Mouse (Mus musculus) megakaryocyte, embryonic 14.5 days (primary cell): Measurements from ENCODE around the gene Nfe2l3. TPM values are rescaled to one million over a fixed set of nuclear protein-coding genes. Genes with fewer than 3 reads are reported as not detected.

Source experiments
- H3K27me3 ChIP-seq: replicated peaks from 2 replicates; pipeline ENCODE3; 2012; ENCODE audit warnings: inconsistent platforms
- H3K36me3 ChIP-seq: replicated peaks from 2 replicates; pipeline ENCODE3; 2012; ENCODE audit warnings: low read length, inconsistent platforms, mixed read lengths
- H3K4me1 ChIP-seq: 2 replicates; pipeline ENCODE4 v1.6.1; 2012; ENCODE audit warnings: inconsistent platforms
- H3K4me3 ChIP-seq: replicated peaks from 2 replicates; pipeline ENCODE3; 2012; ENCODE audit warnings: moderate library complexity, mild to moderate bottlenecking, inconsistent platforms
- H3K9me3 ChIP-seq: 2 replicates; pipeline ENCODE4 v1.6.1; 2012; ENCODE audit warnings: inconsistent platforms
- FLI1 ChIP-seq: IDR thresholded peaks from 2 replicates; pipeline ENCODE4 v1.6.1; 2012; ENCODE audit warnings: low read length, inconsistent platforms, mixed read lengths
- GATA1 ChIP-seq: IDR thresholded peaks from 3 replicates; pipeline ENCODE4 v1.6.1; 2012; ENCODE audit warnings: mixed read lengths, low read length, inconsistent platforms, borderline replicate concordance
- polyA plus RNA-seq: library from polyadenylated mRNA; stranded (reverse); fragments of >175 nt; gene quantifications from 2 replicates; pipeline ENCODE4 v1.2.3, GENCODE M21; 2012; ENCODE audit warnings: low replicate concordance; ENCODE audit not compliant: insufficient read depth

The Nfe2l3 gene
- polyA plus RNA-seq, 1 experiment: not detected

GRCm38 (mm10) chr6:51442191-51442835 lies 9.8 kb downstream of the Nfe2l3 start:
- H3K4me1 ChIP-seq: peaks cover 7% of the 10 kb centered on the region
- no peak overlapping the region for H3K4me3 ChIP-seq
- no peaks in the 10 kb centered on the region for H3K9me3 ChIP-seq
- no peak for TF ChIP-seq FLI1
- TF ChIP-seq GATA1: no peak
- H3K27me3 ChIP-seq: peaks cover 72% of the 10 kb centered on the region
- no peaks in the 10 kb centered on the region for H3K36me3 ChIP-seq

GRCm38 (mm10) chr6:51452927-51453503 lies 20.5 kb downstream of the Nfe2l3 start:
- Histone ChIP-seq H3K36me3 (peaks cover 6% of the 10 kb centered on the region), H3K4me1 (peaks cover 6% of the 10 kb centered on the region; the same call in 1 of the 2 replicates), H3K27me3 (peaks cover 27% of the 10 kb centered on the region), H3K4me3 (no peak overlapping the region), H3K9me3 (no peaks in the 10 kb centered on the region)
- TF ChIP-seq FLI1 (no peak), GATA1 (no peak)

DNA sequence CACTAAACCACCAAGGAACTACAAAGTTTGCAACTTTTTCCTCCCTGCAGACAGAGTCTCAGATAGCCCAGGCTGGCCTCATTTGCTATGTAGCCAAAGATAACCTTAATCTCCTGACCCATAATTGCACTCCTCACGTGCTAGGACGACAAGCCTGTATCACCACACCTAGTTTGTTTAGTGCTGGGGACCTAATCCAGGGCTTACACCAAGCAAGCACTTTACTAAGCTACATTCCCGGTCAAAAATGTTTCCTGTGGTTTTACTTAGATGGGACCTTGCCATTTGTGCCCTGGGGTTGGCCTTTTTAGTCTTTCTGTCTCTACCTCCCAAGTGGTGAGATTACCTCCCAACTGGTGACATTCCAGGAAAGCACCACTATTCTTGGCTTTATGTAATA lies 22.5 kb downstream of the Nfe2l3 start:
- peaks cover 23% of the 10 kb centered on the region for H3K36me3 ChIP-seq
- TF ChIP-seq GATA1 (no peak), FLI1 (no peak)
- H3K4me3 ChIP-seq: no peak overlapping the region
- H3K4me1 ChIP-seq: peaks cover 6% of the 10 kb centered on the region; the same call in 1 of the 2 replicates
- H3K9me3 ChIP-seq: no peaks in the 10 kb centered on the region
- peaks cover 20% of the 10 kb centered on the region for H3K27me3 ChIP-seq

DNA sequence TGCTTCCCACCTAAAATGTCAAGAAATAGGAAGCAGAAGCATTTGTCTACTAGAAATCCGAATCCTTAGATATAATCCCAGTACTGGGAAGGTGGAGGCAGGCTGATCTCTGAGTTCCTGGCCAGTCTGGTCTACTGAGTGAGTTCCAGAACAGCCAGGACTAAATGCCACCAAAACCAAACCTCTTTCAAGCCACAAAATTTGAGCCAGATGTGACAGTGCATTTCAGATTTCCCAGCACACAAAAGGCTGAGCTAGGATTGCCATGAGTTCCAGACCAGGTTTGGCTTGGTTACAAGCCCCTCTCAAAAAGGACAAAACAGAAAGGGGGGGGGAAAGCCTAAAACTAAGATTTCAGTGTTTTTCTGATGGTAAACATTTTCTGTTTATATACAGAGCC lies 23.7 kb downstream of the Nfe2l3 start:
- TF ChIP-seq FLI1: no peak
- no peak for TF ChIP-seq GATA1
- peaks cover 11% of the 10 kb centered on the region; the same call in 1 of the 2 replicates for H3K4me1 ChIP-seq
- peaks cover 16% of the 10 kb centered on the region for H3K27me3 ChIP-seq
- H3K4me3 ChIP-seq: no peak overlapping the region
- H3K9me3 ChIP-seq: no peaks in the 10 kb centered on the region
- H3K36me3 ChIP-seq: peaks cover 35% of the 10 kb centered on the region

- Histone ChIP-seq H3K9me3 (no peaks in the 10 kb centered on the region), H3K4me1 (peaks cover 16% of the 10 kb centered on the region; the same call in 1 of the 2 replicates), H3K27me3 (peaks cover 10% of the 10 kb centered on the region), H3K4me3 (no peak overlapping the region), H3K36me3 (peaks cover 46% of the 10 kb centered on the region)
- TF ChIP-seq GATA1 (no peak), FLI1 (no peak)
Observed at GRCm38 (mm10) chr6:51457283-51457682, 24.8 kb downstream of the Nfe2l3 start.

DNA sequence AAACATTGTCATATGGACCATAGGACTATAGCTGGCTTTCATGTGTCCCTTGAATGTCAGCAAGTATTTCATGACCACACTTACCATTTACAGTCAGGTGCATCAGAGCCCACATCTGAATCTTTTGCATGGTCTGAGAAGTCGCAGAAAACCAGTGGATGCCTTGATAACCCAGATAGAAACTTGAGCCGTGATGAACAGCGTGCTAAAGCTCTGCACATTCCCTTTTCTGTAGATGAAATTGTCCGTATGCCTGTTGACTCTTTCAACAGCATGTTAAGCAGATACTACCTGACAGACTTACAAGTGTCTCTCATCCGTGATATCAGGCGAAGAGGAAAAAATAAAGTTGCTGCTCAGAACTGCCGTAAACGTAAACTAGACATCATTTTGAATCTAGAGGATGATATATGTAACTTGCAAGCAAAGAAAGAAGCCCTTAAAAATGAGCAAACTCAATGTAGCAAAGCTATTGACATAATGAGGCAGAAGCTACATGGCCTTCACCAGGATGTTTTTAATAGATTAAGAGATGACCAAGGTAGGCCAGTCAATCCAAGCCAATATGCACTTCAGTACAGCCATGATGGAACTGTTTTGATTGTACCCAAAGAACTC lies 25.4 kb downstream of the Nfe2l3 start:
- H3K27me3 ChIP-seq: peaks cover 7% of the 10 kb centered on the region
- H3K9me3 ChIP-seq: no peaks in the 10 kb centered on the region
- no peak for TF ChIP-seq GATA1
- no peak for TF ChIP-seq FLI1
- peaks cover 50% of the 10 kb centered on the region for H3K36me3 ChIP-seq
- H3K4me1 ChIP-seq: peaks cover 17% of the 10 kb centered on the region; the same call in 1 of the 2 replicates
- H3K4me3 ChIP-seq: no peak overlapping the region

- no peak overlapping the region for H3K4me3 ChIP-seq
- H3K4me1 ChIP-seq: peaks cover 27% of the 10 kb centered on the region
- H3K9me3 ChIP-seq: no peaks in the 10 kb centered on the region
- peaks cover 61% of the 10 kb centered on the region for H3K36me3 ChIP-seq
- TF ChIP-seq FLI1: no peak
- TF ChIP-seq GATA1: no peak
- peaks cover 2% of the 10 kb centered on the region for H3K27me3 ChIP-seq
Observed at GRCm38 (mm10) chr6:51458925-51459312, 26.4 kb downstream of the Nfe2l3 start.

GRCm38 (mm10) chr6:51459313-51460020 lies 27.0 kb downstream of the Nfe2l3 start:
- peaks cover 31% of the 10 kb centered on the region for H3K4me1 ChIP-seq
- no peak overlapping the region for H3K4me3 ChIP-seq
- no peaks in the 10 kb centered on the region for H3K9me3 ChIP-seq
- H3K36me3 ChIP-seq: peaks cover 66% of the 10 kb centered on the region
- H3K27me3 ChIP-seq: no peaks in the 10 kb centered on the region
- TF ChIP-seq GATA1: no peak

DNA sequence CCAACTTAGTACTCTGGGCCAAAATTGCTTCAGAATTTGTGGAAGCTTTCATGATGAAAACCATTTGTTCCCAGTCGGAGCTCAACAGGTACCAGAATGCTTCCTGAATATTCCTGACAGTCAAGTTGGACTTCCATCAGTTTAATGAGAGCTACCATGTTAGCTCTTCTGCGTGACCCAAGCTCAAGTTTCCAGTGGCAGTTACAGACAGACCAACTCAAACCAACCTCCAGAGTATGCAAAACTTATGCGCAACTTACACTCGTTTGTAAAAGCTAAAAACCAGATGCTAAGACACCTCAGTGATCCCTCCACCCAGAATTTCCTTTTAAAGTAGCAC lies 27.5 kb downstream of the Nfe2l3 start:
- Histone ChIP-seq H3K27me3 (no peaks in the 10 kb centered on the region), H3K36me3 (peaks cover 71% of the 10 kb centered on the region), H3K4me3 (no peak overlapping the region), H3K4me1 (peaks cover 29% of the 10 kb centered on the region), H3K9me3 (no peaks in the 10 kb centered on the region)
- TF ChIP-seq FLI1 (no peak), GATA1 (no peak)

GRCm38 (mm10) chr6:51460363-51460762 lies 27.9 kb downstream of the Nfe2l3 start:
- peaks cover 75% of the 10 kb centered on the region for H3K36me3 ChIP-seq
- H3K27me3 ChIP-seq: no peaks in the 10 kb centered on the region
- H3K9me3 ChIP-seq: no peaks in the 10 kb centered on the region
- H3K4me1 ChIP-seq: peaks cover 29% of the 10 kb centered on the region
- no peak overlapping the region for H3K4me3 ChIP-seq
- TF ChIP-seq FLI1 (no peak), GATA1 (no peak)
